Mouse (Mus musculus) CD4-positive helper T cell, adult 2 months (primary cell): ENCODE measurements around the gene Fam43b.
"Not testable (repeated sequence)": the region's sequence is repeated elsewhere in the genome, so short reads cannot be mapped to it uniquely, and the experiment has no call there.

Source experiments
- DNase-seq: peaks from one replicate; pipeline ENCODE4 v3.0.0-alpha.2; 2012; ENCODE audit warnings: low read depth, missing footprints, low spot score

The Fam43b gene

DNA sequence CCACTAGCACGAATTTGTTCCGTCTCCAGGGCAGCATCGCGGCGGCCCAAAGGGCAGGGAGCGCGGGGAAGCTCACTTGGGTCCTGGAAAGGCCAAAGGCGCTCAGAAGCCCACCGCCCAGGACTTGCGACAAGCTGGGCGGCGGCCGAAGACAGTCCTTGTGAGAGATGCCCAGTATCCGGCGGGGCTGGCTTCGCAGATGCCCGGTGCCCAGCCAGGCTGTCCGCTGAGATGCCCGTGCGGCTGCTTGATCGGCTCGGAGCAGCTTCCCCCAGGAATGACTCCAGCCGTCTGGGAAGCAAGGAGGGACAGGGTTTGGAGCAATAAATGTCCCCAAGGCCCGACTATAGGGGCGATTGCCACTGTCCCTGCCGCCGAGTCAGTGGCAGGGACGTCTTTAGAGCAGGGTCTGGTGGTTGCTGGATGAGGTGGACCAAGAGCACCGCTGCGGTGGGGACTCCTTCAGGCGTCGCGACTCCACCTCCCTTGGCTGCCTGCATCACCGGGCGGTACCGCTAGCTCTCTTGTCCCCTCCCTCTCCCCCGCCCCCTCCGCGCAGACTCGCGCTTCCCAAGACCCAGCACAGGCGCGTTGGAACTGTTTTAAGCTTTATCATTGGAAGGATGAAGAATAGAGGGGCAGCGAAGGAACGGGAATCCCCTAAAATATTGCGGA is at the start of gene Fam43b:
Fam43b (minus strand) TSS at position 558 of the 675 bp plus-strand sequence.
- no peak for DNase-seq

DNA sequence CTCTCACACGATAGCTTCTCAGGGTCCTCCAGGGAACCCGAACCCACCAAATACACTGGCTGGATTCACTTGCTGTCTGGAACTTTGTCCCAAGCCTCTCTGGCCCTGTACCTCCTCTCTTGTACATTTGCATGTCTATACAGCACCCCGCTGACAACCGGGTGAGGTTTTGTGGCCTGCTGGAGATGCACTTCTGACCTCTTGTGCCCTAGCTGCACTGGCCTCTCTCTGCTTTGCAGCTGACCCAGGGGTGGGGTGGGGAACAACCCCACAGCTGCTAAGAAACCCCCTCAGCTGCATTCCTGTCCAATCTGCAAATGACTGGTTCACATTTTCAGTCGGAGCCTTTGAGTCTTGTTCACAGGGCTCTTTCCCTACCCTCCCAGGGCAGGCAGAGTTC is 48.6 kb upstream of the Fam43b start:
- no peak for DNase-seq

DNA sequence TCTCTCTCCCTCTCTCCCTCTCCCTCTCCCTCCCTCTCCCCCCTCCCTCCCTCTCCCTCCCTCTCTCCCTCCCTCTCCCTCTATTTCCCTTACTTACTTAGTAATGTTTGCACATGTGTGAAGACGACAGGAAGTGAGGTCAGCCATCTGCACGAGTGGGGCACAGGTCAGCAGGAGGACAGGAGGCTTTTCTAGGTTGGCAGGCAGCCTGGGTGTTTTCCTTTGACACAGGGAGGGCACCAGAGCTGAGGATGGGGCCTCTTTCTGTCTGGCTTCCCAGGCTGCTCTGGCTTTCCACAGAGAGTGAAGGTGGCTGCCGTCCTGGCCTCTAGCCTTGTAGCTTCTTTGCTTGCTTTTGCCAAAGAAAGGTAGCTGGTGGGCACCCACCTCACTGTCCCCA is 43.7 kb upstream of the Fam43b start:
- no peak for DNase-seq

DNA sequence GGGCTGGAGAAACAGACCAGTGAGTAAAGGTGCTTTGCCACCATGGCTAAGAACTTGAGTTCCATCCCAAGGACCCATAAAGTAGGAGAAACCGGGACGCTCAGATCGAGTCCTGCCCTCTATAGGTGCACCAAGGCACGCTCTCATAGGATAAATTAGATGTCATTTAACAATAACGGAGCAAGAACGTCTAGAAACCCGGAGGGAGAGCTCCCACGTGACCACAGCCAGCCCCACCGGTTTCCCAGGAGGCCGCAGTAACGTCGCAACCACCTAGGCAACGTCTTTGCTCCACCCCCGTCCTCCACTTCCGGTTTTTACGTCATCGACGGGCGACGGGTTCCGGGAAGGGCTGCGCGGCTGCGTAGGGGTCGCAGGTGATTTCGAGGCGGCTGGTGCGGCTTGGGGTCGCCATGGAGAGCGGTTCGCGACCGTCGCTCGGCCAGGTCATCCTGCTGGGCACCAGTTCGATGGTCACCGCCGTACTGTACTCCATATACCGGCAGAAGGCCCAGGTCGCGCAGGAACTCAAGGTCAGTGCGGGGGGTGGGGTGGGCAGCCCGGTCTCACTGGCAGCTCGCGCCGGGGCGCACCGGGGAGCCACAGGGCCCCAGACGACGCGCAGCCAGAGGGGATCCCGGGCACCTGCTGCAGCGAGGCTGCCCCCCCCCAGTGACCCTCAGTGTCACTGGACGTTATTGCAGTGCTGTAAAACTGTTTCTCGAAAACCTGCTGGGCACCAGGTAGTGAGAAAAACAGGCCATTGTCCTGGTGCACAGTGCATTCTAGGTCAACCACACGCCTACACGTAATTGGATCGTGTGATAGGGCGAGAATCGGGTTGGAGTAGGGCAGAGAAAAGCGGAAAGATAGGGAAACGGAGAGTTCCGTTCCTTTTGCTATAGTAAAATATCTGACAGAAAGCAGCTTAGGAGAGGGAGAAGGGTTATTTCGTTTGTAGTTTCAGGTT is 38.3 kb upstream of the Fam43b start, which contains the start of gene Mul1:
Mul1 (plus strand) TSS at position 325 of the 970 bp plus-strand sequence.
- DNase-seq, result peak; percentile 95

DNA sequence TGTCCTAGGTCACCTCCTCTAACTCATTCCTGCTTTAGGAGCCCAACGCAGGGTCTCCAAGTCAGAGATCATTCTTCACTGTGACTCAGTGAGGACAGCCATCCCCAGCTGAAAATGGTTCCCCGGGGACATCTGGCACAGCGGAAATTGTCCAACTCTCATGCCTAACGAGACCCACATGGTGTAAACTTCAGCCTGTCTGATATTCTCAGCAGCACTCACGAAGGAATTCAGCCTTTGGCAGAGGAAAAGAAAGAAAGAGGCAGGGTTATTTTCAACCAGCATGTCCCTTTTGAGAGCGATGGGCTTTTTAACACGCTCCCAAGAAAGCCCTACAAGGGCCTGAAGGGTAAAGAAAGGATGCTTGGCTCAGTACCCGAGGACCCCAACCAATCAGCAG is 35.0 kb upstream of the Fam43b start:
- no peak for DNase-seq

DNA sequence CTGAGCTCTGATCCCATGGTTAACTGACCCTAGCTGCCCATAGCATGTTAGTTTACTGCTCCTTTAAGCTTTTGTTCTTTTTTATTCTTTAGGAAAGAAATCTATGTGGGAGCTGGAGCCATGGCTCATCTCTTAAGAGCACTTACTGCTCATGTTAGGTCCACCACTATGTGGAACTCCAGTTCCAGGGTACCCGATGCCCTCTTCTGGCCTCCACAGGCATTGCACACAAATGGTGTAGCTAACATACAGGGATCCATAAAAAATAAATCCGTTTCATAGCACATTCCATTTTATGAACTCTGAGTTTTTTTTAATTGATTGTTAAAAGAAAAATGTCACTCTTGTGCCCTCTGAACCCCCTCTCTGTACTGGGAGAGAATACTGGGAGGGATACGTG is 33.5 kb upstream of the Fam43b start:
- DNase-seq, result peak; percentile 25

DNA sequence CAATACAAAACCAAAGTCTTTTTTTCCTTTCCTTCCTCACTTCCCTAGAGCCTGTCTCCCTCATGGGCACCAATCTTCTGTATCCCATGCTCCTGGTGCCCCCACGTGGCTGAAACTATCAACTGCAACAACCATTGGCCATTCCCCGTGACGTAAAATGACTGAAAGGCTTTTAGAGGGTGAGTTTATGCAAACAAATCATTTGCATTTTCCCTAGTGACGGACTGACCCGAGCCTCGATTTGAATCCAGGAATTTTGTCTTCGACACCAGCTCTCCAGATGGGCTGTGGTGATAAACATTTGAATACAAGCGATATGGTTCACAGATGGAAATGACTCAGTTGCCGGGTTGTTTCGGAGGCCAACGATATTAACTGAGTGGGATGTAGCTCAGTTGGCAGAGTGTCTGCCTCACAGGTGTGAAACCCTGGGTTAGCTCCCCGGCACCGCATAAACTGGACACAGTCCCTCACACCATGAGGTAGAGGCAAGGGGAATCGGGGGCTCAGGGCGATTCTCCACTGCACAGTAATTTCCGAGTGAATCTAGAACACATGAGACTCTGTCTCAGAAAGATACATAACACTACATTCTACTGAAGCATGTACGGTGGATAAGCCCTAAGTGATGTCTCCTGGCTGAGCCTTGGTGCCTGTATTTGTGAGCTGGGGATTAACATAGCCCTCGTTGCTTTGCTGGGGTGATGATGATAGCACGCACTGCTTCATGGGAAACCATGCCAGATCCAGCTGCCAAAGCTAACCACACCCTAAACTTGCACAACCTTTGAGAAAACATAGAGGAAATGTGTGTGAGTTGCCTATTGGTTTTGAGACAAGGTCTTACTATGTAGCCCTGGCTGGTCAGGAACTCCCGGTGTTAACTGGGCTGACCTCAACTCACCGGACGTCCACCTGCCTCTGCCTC is 30.7 kb upstream of the Fam43b start:
- DNase-seq, result peak; percentile 65

DNA sequence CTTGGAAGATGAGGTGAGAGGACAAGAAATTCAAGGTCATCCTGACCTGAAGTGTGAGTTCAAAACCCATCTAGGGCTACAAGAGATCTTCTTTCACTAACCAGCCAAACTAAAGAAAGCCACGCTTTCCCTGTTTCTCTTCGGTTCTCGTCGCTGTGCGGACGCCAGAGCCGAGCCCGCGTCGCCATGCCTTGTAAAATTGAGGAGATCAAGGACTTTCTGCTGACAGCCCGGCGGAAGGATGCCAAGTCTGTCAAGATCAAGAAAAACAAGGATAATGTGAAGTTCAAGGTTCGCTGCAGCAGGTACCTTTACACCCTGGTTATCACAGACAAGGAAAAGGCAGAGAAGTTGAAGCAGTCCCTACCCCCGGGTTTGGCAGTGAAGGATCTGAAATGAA is 29.3 kb upstream of the Fam43b start:
- not testable (repeated sequence) for DNase-seq

DNA sequence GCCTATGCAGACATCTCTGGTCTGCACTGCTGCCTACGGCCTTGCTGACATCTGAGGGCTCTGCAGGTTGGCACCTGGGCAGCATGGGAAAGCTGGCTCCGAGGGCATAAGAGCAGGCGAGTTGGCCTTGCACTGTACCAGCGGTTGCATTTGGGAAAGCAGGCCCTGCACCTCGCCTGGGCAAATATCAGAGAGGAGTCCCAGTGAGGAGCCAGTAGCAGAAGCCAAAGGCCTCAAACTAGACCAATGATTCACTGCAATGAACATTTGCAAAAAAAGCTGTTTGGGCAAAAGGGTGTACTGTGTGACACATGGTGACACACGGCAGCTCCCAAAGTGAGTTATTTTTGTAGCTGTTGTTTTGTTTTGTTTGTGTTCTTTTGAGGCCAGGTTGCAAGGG is 28.7 kb upstream of the Fam43b start:
- DNase-seq, result no peak

DNA sequence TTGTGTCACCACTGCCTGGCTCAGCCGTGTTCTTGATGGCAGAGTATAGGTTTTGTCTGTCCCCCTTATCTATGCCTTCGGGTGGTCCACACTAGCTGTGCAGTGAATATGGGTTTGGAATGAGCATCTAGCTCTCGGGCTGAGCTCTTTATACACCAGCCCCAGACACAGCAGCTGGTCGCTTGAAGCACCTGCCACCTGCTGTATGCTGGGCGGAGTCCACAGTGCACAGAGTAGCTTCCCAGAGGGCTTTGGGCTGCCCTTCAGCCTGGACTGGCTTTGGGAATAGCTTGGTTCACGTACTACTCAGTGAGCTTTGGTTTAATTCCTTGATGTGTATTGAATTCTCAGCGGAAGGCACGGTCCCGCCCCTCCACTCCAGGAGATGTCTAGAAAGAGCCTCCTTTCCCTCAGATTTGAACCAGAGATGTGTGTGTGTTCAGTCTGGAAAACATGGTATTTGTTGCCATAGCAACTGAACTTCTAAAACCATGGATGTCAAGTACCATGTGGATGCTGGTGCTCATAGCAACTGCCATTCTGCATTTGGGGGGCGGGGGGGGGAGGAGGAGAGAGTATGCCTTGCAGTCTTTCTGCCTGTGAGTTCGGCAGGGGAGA is 22.1 kb upstream of the Fam43b start:
- no peak for DNase-seq

DNA sequence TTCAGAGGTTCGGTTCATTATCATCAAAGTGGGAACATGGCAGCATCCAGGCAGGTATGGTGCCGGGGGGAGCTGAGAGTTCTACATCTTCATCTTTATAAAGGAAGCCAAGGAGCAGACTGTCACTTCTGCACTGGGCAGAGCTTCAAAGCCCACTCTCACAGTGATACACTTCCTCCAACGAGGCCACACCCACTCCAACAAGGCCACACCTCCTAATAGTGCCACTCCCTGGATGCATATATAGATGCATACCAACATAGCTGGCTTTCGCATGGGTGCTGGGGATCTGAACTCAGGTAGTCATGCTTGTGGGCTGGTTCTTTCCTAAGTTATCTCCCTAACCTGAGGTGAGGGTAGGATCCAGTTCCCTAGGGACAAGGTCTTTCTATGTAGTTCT is 21.6 kb upstream of the Fam43b start:
- DNase-seq, result no peak

DNA sequence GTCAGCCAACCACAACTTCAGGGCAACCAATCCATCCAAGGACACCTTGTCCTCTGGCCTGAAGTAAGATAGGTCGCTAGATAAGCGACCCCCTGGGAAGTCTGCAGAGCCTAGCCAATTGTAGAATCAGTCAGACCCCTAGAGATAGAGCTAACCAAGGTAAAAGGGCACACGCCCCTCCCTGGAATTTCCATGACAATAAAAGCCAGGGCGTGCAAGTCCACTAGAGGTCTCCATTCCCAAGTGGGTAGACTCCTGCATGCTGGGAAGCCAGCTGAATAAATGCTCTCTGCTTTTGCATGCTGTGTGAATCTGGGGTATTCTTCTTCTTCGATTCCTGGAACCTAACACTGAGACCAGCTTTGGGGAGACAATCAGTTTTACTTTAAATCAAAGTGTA is 20.1 kb upstream of the Fam43b start:
- no peak for DNase-seq

DNA sequence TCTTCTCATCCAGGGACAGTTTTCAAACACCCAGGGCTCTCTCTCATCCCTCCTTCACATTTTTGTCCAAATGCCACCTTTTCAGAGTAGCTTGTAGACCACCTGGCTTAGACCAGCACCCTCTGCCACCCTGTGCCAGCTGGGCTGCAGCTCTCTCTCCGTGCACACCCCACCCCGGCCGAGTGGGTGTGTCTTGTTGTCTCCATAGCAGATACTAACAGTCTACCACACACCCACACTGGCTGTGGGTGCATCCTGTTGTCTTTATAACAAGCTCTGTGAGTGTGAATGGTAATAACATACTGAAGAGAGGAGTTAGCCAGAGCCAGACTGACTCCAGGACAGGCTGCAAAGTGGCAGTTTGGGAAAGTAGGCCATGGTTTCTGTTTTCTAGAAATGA is 19.7 kb upstream of the Fam43b start:
- DNase-seq, result peak; percentile 20

DNA sequence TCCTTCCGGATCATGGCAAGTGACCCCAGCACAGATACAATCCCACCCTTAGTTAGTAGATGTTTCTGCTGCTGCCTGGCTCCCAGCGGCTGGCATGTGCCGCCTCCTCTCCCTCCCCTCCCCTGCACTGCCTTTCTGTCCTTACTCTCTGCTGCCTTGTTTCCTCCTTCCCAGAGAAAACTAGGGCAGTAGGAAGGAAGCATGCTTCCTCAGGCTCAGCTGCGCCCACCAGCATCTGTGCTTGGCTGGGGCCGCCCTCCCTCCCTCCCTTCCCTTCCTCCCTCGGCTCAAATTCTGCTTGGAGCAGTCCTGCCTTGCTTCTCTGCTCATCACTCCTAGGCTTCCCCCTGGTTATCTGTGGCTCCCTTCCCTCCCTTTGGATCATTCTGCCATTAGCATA is 18.4 kb upstream of the Fam43b start:
- no peak for DNase-seq

DNA sequence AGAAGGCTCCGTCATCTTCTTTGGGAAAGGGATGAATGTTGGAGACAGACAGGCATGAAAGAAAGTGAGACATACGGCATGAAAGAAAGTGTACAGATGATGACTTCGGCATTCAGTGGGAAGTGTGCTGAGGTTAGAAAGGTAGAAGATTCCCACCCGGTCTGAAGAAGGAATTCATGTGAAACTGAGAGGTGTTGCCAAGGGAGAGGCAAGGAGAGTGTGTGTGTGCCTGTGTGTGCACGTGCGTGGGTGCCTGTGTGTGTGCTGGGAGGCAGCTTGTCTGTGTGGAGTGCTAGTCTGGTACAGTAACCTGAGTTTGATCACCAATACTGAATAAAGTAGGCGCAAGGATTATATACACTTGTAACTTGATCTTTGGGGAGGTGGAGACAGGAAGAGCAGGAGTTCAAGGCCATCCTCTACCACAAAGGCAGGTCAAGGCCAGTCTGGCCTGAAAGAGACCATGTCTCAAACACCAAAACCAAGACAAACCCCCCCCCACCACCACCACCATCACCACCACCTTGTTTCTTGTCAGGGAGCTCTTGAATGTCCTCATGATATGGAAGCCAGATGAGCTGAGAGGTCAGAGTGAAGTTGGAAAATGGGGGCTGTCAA is 15.3 kb upstream of the Fam43b start:
- no peak for DNase-seq

DNA sequence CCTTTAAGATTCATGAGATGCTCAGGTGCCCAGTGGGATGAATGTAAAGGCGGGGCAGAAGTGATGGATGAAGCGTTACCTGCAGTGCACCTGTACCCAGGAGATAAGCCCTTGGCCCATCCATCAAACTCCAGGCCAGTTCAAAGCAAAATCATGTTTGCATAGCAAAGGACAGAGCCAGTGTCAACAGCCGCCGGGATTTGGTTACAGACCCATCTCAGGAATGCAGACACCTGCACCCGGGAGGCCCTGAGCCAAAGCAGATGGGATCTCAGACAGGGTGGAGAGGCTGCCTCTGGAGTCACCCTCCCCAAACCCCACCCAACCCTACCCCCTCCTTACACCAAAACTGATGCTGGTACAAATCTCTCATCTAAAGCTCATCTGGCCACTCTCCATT is 14.7 kb upstream of the Fam43b start:
- DNase-seq, result no peak

DNA sequence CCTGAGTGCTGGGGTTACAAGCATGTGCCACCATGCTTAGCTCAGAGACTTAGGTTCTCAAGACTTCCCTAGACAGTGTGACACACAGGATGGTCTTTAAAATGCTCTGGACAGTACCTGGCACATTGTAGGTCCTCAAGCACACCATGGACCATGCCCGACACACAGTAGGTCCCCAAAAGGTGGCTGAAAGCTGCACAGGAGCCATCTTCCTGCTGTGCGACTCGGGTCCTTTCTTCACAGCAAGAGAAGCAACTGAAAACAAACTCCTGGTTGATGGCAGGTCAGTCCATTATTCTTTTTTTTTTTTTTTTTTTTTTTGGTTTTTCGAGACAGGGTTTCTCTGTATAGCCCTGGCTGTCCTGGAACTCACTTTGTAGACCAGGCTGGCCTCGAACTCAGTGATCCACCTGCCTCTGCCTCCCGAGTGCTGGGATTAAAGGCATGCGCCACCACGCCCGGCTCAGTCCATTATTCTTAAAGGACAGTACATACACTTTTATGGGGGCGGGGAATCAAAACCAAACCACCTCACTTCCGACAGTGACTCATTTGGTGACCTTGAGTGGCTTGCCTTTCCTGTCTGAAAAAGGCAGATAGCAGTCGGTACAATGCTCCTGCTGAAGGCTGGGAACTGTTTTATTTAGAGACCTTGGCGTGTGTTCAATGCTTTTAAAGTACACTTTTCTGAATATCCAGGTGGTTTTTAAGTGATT is 11.3 kb upstream of the Fam43b start:
- peak; percentile 66 for DNase-seq

DNA sequence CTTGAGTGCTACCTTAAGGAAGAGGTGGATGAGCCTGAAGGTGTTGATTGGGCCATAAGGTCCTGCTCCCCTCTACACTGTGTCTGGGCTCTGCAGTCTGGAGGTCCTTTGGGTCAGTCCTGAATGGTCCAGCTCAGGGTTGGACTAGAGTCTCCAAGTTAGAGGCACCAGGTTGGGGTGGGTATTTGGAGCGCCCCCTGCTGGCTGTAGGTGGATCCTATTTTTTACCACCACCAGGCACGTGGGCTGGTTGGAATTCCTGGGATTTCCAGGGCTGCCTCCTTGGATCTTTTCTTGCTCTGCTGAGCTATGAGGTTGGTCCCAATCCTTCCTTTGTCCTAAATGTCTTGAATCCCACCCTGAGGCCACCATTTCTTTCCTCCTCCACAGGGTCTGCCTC is 8.5 kb upstream of the Fam43b start:
- DNase-seq, result peak; percentile 23

DNA sequence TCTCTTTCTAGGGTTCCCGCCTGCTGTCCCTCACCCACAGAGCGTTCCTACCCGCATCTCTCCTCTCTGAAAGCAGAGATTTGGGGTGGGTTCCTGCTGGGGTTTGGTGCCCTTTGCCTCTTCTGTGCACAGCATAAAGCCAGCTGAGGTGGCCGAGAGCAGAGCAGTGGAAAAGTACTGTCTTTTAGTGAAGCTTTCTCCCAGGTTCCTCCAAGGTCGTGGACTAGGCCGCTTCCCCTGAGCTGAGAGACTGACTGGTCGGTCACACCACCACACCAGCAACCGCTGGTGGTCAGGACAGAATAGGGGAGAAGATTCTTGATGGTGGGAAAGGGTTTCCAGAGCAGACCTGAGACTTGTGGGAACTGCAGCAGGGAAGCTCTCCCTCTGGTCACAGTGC is 383 bp upstream of the Fam43b start:
- DNase-seq, result no peak
